Mouse (Mus musculus) CH12F3 (cell line): ENCODE measurements around the gene 9930104L06Rik.
"Not testable (repeated sequence)": the region's sequence is repeated elsewhere in the genome, so short reads cannot be mapped to it uniquely, and the experiment has no call there.

Experiments used
- in situ Hi-C: fragments of 300-500 bp; cut with MboI; formaldehyde crosslinking; loops from 2 replicates; pipeline ENCODE4 v1.14.3; 2020; ENCODE audit warnings: low sequenced_read_pairs

The 9930104L06Rik gene

DNA sequence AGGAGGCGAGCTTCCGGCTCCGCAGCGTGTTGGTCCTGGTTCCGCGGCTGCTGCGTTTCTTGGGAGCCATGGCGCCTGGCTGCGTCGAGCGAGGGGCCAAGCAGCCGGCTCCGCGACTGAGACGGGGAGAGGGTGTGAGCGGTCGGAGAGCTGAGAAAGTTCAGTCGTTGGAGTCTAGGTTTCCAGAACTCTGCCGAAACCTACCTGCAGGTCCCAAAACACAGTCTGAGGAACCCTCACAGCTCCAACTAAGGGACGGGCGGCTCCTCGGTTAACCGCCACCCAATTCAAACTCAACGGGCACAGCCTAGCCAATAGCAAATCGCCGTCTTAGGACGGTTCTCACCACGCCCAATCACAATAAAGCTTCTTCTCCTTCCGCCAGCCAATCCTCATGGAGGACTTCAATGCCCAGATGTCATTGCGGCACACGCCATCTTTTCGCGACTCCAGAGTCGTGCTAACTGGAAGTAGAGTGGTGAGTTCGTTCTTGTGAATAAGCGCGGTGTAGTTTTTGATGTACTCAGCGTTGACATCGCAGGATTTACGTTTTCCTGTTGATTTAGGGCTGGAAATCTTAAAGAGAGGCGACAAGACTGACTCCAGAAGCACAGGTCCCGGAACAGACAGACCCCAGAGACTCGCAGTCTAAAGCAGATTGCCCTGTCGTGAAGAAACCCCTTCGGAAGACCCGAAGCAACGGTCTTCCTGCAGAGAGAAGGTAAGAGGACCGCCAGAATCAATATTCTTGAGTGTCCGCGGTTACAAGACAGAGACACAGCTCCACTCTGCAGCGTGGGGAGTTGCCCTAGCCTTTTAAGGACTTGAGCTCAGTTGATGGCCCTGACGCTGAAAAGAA, at the start of gene 9930104L06Rik:
Gene 9930104L06Rik (plus strand): TSS at position 436 of the 859 bp plus-strand sequence.
- in situ Hi-C loops, result no loop called here

- in situ Hi-C loops, result no loop called here
Observed at GRCm38 (mm10) chr4:124888702-124889101, 48.1 kb upstream of the 9930104L06Rik start.

DNA sequence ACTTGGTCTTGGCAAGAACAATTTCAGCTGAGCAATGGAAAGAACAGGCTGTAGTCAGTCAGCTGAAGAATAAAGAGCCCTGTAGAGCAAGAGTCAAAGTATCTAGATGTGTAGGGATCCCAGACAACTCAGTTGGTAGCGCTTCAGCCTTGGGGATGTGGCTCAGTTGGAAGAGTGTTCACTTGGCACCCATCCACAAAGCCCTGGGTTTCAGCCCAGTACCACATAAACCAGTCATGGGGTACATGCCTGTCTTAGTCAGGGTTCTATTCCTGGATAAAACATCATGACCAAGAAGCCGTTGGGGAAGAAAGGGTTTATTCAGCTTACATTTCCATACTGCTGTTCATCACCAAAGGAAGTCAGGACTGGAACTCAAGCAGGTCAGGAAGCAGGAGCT, 46.9 kb upstream of the 9930104L06Rik start:
- in situ Hi-C loops, result no loop called here

DNA sequence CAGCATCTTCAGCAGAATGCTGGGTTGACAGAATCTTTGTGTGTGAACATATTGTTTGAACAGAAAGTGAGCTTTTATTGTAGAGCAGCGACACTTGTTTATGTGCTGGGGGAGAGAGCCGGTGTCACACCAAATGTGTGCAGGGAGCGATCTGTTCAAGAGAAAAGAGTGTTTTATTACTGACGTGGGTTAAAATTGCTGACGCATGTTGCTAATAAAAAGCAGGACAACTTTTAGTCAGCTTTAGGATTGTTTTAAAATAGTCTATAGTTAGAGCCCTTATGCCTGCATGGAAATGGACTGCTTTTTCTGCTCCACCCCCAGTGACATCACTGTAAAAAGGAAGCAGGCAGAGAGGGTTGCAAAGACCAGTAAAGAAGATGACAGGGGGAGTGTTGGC, 46.0 kb upstream of the 9930104L06Rik start:
- in situ Hi-C loops, result no loop called here

- in situ Hi-C loops, result no loop called here
Observed at GRCm38 (mm10) chr4:124893769-124894168, 43.1 kb upstream of the 9930104L06Rik start.

DNA sequence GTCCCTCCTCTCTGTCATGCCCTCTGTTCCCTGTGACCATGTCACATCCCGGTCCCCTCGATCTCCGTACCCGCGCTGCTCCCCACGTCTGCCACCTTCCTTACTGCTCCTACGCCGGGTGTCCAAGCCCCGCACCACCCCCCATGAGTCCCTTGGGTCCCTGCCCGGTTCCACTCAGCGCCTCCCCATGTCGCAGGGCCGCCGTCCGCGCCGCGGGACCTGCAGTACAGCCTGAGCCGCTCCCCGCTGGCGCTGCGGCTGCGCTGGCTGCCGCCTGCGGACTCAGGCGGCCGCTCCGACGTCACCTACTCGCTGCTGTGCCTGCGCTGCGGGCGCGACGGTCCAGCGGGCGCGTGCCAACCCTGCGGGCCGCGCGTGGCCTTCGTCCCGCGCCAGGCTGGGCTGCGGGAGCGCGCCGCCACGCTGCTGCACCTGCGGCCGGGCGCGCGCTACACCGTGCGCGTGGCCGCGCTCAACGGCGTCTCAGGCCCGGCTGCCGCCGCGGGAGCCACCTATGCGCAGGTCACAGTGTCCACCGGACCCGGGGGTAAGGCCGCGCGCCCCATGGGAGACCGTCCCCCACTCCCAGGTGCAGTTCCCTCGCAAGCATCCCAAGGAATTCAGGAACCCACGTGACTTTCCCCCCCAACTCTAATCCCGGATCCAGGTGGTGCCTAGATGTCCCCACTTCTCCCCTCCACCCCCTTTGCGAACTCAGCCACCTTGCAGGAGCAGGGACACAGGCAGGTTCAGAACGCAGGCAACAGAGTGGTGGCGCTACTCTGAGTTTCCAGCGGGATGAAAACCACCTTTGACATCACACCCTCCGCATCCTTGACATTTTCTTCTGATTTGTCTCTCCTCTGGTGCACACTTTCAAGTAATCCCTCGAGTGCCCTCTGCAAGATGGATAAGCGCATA, 42.1 kb upstream of the 9930104L06Rik start:
- in situ Hi-C loops, result no loop called here

GRCm38 (mm10) chr4:124898428-124898827, 38.4 kb upstream of the 9930104L06Rik start:
- in situ Hi-C loops, result no loop called here

DNA sequence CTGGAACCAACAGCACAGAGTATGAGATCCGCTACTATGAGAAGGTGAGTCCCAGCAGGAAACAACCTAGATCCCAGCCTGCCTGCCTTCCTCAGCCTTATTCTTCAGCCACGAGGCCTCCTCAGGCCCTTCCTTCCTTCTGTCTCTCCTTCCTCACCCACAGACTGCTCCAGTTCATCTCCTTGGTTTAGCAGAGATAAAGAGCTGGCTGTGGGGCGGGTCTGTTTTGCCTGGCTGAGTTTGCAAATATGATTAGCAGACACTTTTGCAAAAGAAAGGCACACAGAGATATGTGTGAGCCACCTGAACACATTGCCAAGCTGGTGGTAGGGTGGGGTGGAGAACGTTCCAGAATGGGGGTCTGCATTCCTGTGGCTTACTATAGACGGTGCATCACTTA, 36.9 kb upstream of the 9930104L06Rik start:
- in situ Hi-C loops, result no loop called here

DNA sequence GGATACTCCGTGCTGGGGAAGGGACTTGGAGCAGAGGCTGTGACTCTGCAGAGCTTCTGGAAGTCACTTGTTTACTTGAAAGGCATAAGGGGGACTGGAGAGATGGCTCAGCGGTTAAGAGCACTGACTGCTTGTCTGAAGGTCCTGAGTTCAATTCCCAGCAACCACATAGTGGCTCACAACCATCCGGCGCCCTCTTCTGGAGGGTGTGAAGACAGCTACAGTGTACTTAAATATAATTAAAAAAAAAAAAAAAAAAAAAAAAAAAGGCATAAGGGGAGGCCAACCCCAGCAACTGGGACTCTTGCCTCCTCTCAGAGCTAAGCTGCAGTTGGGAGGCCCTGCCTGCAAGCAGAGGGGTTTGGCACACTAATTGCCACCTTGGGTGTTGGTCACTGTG, 31.4 kb upstream of the 9930104L06Rik start:
- in situ Hi-C loops, result no loop called here

- in situ Hi-C loops, result no loop called here
Observed at GRCm38 (mm10) chr4:124905971-124906822, 30.7 kb upstream of the 9930104L06Rik start.

GRCm38 (mm10) chr4:124928102-124928501, 8.7 kb upstream of the 9930104L06Rik start:
- in situ Hi-C loops, result no loop called here

GRCm38 (mm10) chr4:124939211-124939610, 2.4 kb downstream of the 9930104L06Rik start, which contains the start of gene Cdca8:
Cdca8 (minus strand) TSS chr4:124939311.
- in situ Hi-C loops, result not testable (repeated sequence)

GRCm38 (mm10) chr4:124943022-124943421, 6.2 kb downstream of the 9930104L06Rik start:
- in situ Hi-C loops, result no loop called here

DNA sequence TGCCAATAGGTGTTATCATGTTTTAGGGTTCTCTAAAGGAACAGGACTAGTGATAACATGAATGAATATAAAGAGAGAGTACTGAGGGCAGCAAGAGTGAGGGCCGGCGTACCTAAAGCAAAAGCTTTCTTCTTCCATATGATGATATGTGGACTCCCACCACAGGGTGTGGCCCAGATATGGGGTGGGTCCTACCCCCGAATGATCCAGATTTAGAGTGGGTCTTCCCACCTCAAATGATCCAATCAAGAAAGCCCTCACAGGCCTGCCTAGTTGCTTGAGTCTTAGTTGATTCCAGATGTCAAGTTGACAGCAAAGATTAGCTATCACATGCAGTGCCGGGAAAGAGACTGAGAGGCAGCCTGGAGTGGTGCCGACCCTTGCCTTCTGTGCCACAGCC, 6.9 kb downstream of the 9930104L06Rik start:
- in situ Hi-C loops, result no loop called here

DNA sequence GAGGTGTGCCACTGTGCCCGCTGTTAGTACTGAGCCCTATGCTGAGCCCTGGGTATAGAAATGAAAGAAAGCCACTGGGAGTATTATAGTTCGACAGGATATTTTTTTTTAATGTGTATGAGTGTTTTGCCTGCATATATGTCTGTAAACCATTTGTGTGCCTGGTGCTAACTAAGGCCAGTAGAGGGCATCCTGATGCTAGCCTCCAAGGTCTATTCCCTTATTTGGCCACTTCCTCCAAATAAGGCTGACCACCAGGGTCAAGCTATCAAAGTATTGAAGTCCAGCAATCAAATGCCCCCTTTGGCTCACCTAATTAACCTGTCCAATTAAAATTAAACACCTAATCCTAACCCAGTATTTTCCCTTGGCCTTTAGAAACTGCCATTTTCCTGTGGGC, 8.1 kb downstream of the 9930104L06Rik start:
- in situ Hi-C loops, result no loop called here

DNA sequence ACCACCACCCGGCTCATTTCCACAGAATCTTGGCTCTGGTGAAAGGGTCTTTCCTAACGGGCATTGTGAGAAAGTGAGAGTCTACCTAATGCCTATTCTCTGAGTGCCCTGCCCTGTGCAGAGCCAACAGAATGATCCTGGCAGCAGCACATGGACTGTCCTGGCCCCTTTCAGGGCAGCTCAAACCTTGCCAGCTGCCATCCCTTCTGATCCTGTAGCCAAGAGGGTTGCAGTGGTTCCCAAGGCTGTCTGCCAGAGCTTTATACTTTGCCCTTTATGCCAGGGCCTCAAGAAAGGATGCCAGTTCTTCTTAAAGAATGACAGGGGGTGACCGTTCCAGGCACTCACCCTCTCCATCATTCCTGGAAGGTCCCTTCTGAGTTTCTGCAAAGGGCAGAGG, 12.6 kb downstream of the 9930104L06Rik start:
- in situ Hi-C loops, result no loop called here

DNA sequence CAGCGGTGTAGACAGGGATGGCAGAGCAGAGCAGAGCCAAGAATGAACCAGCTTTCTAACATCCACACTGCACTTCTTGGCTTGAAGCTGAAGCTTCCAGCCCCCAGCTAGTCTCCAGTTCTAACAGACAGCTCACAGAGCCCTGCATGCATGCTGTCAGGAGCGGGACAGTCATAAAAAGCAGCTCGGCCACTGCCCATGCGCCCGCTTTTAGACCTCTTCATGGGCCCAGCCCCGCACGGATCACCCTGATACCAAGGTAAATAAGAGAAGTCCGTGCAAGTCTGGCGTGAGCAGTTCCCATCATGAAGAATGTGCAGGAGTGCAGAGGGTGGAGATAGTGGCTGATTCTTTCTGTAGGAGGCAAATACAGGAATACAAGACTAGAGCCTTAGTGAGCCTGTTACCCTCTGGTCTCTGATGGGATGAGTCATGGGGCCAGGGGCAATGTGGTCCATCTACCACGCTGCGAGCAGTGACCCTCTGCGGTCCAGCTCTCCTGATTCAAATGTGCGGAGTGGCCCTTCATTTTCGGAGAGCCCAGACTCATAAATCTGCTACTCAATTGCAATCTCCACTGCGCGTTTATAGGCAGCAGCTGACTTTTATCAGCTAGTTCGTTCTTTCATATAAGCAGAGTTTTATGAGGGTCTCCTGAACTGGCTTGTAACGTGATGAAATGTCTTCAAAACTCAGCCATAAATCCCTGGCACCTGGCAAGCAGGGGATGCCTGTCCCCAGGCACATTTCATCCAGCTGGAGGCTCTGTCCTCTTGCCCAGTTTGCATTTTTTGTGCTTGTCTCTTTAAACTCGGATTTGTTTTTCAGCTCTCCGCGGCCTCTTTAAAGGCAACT, 13.6 kb downstream of the 9930104L06Rik start:
- in situ Hi-C loops, result no loop called here

- in situ Hi-C loops, result no loop called here
Observed at GRCm38 (mm10) chr4:124951036-124951433, 14.2 kb downstream of the 9930104L06Rik start.

DNA sequence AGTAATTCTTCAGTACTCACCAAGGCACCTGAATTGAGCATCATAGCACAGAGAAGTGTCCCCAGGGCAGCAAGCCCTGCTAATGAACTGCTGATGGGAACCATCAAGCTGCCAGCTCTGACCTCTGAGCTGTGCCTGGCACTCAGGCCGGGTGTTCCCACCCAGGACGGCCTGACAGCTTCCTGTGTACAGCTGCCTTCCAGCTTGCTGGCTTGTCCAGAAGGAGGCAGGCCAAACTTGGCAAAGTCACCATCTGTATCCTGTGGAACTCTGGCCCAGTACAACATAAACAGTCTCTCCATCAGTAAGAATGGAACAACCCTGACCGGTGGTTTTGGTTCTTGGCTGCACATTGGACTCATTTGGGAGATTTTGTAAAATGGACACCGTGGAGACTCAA, 16.7 kb downstream of the 9930104L06Rik start:
- in situ Hi-C loops, result no loop called here

- in situ Hi-C loops, result no loop called here
Observed at GRCm38 (mm10) chr4:124957284-124957683, 20.4 kb downstream of the 9930104L06Rik start.
